Mouse (Mus musculus) lung, adult 18-20 months (tissue): ENCODE measurements around the gene Akr1c14.
"Not testable (repeated sequence)": the region's sequence is repeated elsewhere in the genome, so short reads cannot be mapped to it uniquely, and the experiment has no call there.

ENCODE experiments used
- DNase-seq, 2 experiments: peaks; one replicate each; pipeline ENCODE4 v3.0.0; 2022; ENCODE audit warnings: mixed read lengths in 2 of 2

The Akr1c14 gene

GRCm38 (mm10) chr13:4048719-4049118 lies at the start of gene Akr1c14:
TSS of gene Akr1c14 (plus strand) at chr13:4049011.
- DNase-seq: no peak

DNA sequence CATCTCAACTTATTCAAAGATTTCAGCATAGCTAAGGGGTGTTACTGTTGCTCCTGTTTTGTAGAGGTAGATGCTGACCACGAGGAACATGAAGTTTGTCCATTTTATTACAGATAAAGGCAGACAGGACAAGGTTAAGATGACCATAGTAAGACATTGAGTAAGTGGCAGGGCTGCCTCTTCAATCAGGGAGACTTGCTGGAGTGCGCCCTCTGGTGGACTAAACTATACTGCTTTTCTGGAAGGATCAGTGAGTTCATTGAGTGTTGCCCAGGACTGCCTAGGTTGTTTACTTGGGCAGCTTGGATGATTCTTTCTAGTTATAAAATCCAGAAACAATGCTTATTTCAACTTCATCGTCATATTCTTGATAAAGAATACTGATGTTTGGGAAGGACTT lies 47.1 kb upstream of the Akr1c14 start:
- DNase-seq: peak; percentile 49 to 71

DNA sequence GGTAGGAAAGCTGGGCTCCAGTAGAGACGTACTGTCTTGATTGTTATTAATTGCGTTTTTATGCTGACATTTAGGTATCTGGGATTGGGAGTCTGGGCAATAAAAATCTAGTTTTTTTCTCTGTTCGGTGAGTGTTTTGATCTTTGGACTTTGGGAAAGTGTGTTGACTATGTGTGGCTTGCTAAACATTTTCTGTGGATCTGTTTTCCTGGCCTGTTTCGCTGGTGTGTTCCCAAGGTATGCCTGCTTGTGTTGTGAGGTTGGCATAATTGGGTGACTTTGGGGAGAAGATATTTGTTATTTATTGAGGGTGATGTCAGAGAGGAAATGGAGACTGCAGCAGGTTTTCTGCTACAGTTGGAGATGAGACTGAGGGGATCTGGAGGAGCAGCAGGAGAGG lies 38.0 kb upstream of the Akr1c14 start:
- no peak for DNase-seq

GRCm38 (mm10) chr13:4013811-4014210 lies 35.0 kb upstream of the Akr1c14 start:
- DNase-seq: no peak

DNA sequence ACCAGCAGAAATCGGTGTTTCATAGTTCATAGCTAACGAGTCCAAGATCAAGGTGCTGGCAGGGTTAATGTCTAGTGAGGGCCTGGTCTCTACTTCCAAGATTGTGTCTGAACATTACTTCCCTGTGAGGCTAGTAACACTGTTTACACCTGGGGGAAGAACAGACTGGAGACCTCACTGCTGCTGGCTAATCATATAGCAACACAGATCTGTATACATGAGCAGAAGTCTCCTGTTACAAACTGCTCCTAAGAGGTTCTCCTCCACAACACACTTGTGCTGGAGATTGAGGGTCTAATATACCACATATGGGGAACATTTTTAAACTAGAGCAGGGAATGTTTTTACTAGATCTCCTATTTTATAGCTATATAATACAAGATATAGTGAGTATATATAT lies 18.9 kb upstream of the Akr1c14 start:
- no peak for DNase-seq

GRCm38 (mm10) chr13:4032512-4032911 lies 16.3 kb upstream of the Akr1c14 start:
- DNase-seq: peak; percentile 51 to 76

GRCm38 (mm10) chr13:4035052-4035451 lies 13.8 kb upstream of the Akr1c14 start:
- no peak for DNase-seq

GRCm38 (mm10) chr13:4046113-4046512 lies 2.7 kb upstream of the Akr1c14 start:
- DNase-seq: no peak

- no peak for DNase-seq
Measured at GRCm38 (mm10) chr13:4046841-4047240, 2.0 kb upstream of the Akr1c14 start.

DNA sequence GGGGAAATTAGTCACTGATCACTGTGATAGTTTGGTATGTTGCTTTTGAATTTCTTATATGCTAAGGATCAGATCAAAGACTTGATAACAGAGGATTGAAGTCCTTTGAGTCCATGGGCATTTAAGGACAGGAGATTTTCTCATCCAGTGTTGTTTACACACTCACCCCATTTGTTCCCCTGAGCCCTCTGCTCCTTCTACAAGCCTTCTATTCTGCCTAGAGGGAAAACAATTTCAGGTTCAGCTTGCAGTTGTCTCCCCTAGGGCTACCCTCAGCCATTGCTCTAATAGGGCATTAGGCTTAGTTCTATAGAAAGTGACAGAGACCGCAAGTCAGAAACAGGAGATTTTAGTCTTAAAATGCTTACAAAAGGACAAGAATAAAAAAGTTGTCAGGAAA lies 585 bp upstream of the Akr1c14 start:
- DNase-seq: no peak

- no peak for DNase-seq
Measured at GRCm38 (mm10) chr13:4049655-4050054, 844 bp downstream of the Akr1c14 start.

DNA sequence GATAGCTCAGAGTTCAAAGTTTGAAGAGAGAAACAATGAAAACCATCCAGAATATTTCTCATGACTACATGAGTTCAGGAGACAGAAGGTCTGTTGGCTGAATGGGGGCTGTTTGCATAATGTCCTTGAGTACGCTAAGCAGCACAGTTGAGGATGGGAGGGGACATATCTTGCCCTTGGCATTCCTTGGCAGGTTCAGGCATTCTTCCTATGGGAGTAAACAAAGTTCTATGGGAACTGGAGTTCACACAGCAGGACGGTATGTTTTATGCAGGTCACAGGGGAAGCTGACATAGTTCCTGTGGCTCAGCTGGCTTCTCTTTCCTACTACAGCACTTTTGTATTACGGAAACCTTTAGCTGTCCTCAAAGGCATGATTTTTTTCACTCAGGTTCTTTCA lies 6.6 kb downstream of the Akr1c14 start:
- DNase-seq: peak; percentile 69 to 77

GRCm38 (mm10) chr13:4056211-4056610 lies 7.4 kb downstream of the Akr1c14 start:
- no peak for DNase-seq

DNA sequence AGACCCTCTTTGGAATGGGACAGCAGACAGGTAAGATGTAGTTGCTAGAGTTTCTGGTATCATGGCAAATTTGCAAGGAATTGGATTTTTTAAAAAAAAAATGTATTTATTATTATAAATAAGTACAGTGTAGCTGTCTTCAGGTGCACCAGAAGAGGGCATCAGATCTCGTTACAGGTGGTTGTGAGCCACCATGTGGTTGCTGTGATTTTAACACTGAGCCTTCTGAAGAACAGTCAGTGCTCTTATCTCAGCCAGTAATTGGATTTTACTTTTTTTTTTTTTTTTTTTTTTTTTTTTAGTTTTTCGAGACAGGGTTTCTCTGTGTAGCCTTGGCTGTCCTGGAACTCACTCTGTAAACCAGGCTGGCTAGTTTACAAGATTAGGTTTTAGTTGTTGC lies 9.4 kb downstream of the Akr1c14 start:
- not testable (repeated sequence) for DNase-seq

GRCm38 (mm10) chr13:4059363-4059762 lies 10.6 kb downstream of the Akr1c14 start:
- DNase-seq: peak; percentile 6 to 57

- DNase-seq: no peak
Measured at GRCm38 (mm10) chr13:4060214-4060730, 11.5 kb downstream of the Akr1c14 start.

DNA sequence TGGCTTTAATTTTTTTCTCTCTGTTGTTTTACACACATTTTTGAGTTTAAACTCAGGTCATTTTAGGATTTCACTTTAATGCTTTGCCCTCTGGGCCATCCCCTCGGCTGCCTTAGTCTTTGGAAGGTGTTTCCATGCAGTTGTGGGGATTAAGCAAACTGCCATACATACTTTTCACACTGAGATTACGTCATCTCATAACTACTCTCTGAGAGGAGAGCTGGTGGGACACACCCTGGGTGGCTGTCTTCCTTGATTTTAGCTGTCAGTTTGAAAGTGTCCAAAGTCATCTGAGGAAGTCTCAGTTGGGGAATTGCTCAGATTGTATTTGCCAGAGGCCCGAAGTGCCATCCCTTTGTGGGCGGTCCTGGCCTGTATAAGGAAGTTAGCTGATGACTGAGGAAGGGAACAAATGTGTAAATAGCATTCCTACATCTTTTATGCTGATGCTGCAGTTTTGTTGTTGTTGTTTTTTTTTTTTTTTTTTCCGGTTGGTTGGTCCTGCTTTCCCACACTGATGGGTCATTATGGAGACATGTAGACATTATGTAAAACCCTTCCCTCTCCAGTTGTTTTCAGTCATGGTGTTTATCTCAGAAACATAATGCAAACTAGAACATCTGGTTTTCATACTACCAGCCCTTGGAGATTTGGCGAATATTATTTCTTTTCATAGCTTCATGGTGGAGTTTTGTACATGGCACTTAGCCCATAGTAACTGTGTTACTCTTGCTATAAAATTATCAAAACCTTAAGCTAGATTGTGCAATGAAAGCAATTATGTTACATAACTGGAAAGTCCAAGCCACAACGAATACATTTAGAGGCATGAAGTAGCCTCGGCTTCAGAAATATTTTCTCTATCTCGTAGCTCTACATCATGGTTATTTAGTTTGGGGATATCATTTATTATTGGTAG lies 28.0 kb downstream of the Akr1c14 start:
- DNase-seq: no peak

DNA sequence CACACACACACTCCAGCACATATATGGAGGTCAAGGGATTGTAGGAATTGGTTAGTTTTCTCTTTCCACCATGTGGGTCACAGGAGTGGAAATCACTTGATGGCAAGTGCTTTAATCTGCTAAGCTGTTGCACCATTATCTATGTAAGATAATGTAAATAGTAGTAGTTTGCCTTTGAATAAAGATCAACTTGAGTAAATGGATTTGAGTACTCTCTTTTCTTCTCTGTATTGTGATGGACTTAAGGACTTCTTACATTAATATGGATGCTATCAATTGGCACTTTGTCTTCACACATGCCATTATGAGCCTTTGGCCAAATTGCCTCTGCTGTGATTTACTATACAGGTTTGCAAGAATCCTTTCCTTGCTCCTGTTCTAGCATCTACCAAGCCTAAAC lies 31.1 kb downstream of the Akr1c14 start:
- DNase-seq: no peak

- no peak for DNase-seq
Measured at GRCm38 (mm10) chr13:4101691-4102090, 52.9 kb downstream of the Akr1c14 start.

DNA sequence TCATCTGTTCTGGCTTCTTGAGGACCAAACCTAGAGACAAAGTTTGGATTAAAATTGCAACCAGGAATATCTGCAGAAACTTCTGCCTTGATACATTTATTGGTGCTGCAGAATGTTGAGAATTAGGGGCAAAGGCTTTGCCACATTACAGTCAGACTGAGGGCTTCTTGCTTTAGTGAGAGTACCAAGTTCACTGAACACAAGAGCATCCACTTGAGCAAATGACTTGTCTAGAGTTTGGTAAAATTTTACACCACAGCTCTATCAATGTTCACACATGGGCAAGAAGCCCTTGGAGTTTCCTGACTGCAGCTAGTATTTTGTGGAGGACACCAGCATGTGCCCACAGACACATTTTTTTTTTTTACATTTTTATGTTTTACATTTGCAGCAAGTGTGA lies 53.9 kb downstream of the Akr1c14 start:
- no peak for DNase-seq

DNA sequence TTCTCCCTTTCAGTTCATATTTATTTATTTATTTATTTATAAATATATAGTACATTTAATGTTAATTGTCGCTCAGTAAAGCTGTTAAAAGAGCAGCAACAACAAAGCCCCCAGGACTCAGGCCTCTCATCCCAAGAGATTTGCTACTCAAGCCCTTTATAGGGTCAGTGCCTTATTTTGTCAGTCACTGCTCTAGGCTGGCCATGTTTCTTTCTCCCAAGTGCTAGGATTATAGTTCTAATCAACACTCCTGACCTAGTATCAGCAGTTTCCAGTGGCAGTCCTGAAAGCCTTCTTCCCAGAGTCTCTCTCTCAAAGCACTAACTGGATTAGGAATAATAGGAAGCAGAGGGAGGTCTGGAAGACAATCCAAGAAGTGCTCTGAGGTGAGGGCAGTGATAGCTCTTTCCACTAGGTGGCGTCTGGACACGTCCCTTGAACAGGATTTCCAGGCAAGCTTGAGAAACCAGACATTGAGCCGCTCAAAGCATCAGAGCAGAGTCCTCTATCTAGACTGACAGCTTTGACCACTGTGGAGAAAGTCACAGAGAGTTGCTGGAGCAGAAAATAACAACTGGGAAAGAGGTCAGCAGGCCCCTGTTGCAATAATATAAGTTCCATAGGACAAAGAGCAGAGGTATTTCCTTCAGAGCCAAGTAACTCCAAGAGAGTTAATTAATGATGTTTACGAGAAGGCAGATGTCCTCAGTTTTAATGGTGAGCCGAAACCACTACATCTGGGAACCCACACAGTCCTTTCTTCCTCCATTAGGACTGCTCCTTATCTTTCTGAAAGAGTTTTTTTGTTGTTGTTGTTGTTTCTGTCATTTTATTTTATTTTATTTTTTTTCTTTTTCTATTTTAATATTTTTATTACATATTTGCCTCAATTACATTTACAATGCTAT lies 61.7 kb downstream of the Akr1c14 start:
- peak; percentile 46 to 56 for DNase-seq

- DNase-seq: no peak
Measured at GRCm38 (mm10) chr13:4119181-4119904, 70.5 kb downstream of the Akr1c14 start.

- no peak for DNase-seq
Measured at GRCm38 (mm10) chr13:4123146-4123545, 74.3 kb downstream of the Akr1c14 start.
